ENCODE assay signal across 8 mouse cellular contexts in the genomic region with DNA sequence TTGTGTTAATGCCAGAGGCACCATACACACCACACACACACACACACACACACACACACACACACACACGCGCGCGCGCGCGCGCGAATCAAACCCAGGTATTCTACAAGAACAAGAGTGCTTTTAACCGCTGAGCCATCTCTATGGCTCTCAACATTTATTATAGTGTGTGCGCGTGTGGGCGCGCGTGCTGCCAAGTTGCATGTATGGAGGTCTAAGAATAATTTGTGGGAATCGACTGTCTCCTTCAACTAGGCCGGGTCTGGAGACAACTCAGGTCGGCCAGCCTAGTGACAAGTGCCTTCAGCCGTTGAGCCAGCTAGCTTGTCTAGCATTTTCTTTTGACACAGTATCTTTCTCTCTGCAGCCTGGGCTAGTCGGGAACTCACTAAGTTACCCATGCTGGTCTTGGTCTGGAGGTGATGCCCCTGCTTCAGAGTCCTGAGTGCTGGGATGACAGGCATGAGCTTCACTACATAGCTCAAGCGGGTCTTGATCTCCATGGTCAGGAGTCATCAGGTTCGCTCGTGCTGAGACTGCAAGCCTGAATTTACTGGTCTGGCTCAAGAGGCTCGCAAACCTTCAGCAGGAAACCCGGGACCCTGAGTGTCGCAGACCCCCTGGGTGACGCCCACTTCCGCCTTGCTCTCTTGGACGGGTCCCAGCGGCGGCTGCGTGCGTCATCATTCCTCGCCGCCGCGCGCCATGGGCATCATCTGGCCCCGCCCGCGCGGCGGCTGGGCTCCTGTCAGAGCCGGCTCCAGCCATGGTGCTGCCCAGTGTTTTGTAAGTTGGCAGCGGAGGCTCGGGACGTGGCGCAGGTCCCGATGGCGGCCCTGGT. TPM values are rescaled to one million over a fixed set of nuclear protein-coding genes. Genes with fewer than 3 reads are reported as not detected.
DNase-seq lines count a peak whose midpoint lies in the region; ATAC-seq and TF ChIP-seq lines count a peak whose summit lies in the region.

A gene (plus strand): TSS at position 709 of the 841 bp plus-strand sequence.

- H3K9me3 ChIP-seq in CH12.LX (replicated peaks; ENCODE audit: low read length) = no peaks in the 10 kb centered on the region
- no peaks in the 10 kb centered on the region for H3K9me3 ChIP-seq in forebrain, embryonic 11.5 days (ENCODE audit: control insufficient read depth, low read length)
- no peaks in the 10 kb centered on the region for H3K9me3 ChIP-seq in heart, embryonic 16.5 days (replicated peaks; ENCODE audit: control insufficient read depth, low read length)
- H3K9me3 ChIP-seq in liver, embryonic 15.5 days (replicated peaks) = no peaks in the 10 kb centered on the region
- no peaks in the 10 kb centered on the region for H3K9me3 ChIP-seq in neural tube, embryonic 12.5 days

- TF ChIP-seq CTCF in CH12.LX (conservative IDR thresholded peaks at IDR 0.05 in 1 of 2, IDR thresholded peaks at IDR 0.05 in 1 of 2; ENCODE audit: low read depth in 2 of 2, low read length in 2 of 2) = no peak

- in situ Hi-C loops in CH12.LX (cut with MboI; ENCODE audit: low pct_ligation_motif_present, low pct_unique_long_range_greater_than_20kb, low sequenced_read_pairs) = no loop called here

- no peak for TF ChIP-seq EP300 in CH12.LX (IDR thresholded peaks at IDR 0.05; ENCODE audit: low read length)

- dilution Hi-C loops in CH12.LX (cut with MboI; ENCODE audit: extremely low pct_ligation_motif_present, extremely low pct_unique_long_range_greater_than_20kb, low sequenced_read_pairs) = no loop called here

- H3K27me3 ChIP-seq in CH12.LX (replicated peaks) = no peaks in the 10 kb centered on the region
- no peaks in the 10 kb centered on the region for H3K27me3 ChIP-seq in forebrain, embryonic 11.5 days (ENCODE audit: control insufficient read depth, insufficient read depth, low read length)
- H3K27me3 ChIP-seq in heart, embryonic 16.5 days (ENCODE audit: control insufficient read depth, insufficient read depth, low read length) = no peaks in the 10 kb centered on the region
- H3K27me3 ChIP-seq in liver, embryonic 15.5 days = no peaks in the 10 kb centered on the region
- H3K27me3 ChIP-seq in neural tube, embryonic 12.5 days (replicated peaks) = no peaks in the 10 kb centered on the region

- peak within 1 kb of the TSS; percentile 83 for H3K9ac ChIP-seq in CH12.LX (ENCODE audit: insufficient read depth, low read depth)
- H3K9ac ChIP-seq in forebrain, embryonic 11.5 days (ENCODE audit: low read length) = peak within 1 kb of the TSS; percentile 83
- peak within 1 kb of the TSS; percentile 91 for H3K9ac ChIP-seq in heart, embryonic 16.5 days (ENCODE audit: low read length)
- H3K9ac ChIP-seq in liver, embryonic 15.5 days = peak within 1 kb of the TSS; percentile 99
- peak within 1 kb of the TSS; percentile 93 for H3K9ac ChIP-seq in neural tube, embryonic 12.5 days

- peak within 1 kb of the TSS; percentile 74 for H3K4me2 ChIP-seq in CH12.LX (ENCODE audit: insufficient read depth, low read depth, poor library complexity, severe bottlenecking)
- H3K4me2 ChIP-seq in forebrain, embryonic 11.5 days (ENCODE audit: low read depth, low read length, severe bottlenecking) = peak within 1 kb of the TSS; percentile 87
- peak within 1 kb of the TSS; percentile 96 for H3K4me2 ChIP-seq in heart, embryonic 16.5 days (ENCODE audit: low read depth, low read length)
- H3K4me2 ChIP-seq in liver, embryonic 15.5 days = peak within 1 kb of the TSS; percentile 93
- peak within 1 kb of the TSS; percentile 74 for H3K4me2 ChIP-seq in neural tube, embryonic 12.5 days (replicated peaks)

- peaks cover 0 to 5% of the 10 kb centered on the region in 2 experiments for H3K36me3 ChIP-seq in CH12.LX (replicated peaks in 1 of 2; ENCODE audit: control insufficient read depth in 1 of 2, insufficient read depth in 1 of 2, low read length in 1 of 2)
- no peaks in the 10 kb centered on the region for H3K36me3 ChIP-seq in forebrain, embryonic 11.5 days (ENCODE audit: control insufficient read depth, insufficient read depth, low read length)
- no peaks in the 10 kb centered on the region for H3K36me3 ChIP-seq in heart, embryonic 16.5 days (ENCODE audit: control insufficient read depth, insufficient read depth)
- no peaks in the 10 kb centered on the region for H3K36me3 ChIP-seq in liver, embryonic 15.5 days (replicated peaks)
- H3K36me3 ChIP-seq in neural tube, embryonic 12.5 days = no peaks in the 10 kb centered on the region

- H3K4me1 ChIP-seq in CH12.LX (ENCODE audit: control insufficient read depth in 1 of 2, insufficient read depth in 2 of 2) = peaks cover 0 to 18% of the 10 kb centered on the region in 2 experiments; a peak in 2 of 4 replicates
- peaks cover 3% of the 10 kb centered on the region; the same call in 1 of the 2 replicates for H3K4me1 ChIP-seq in forebrain, embryonic 11.5 days (replicated peaks; ENCODE audit: control insufficient read depth, insufficient read depth, low read length)
- H3K4me1 ChIP-seq in heart, embryonic 16.5 days (ENCODE audit: control insufficient read depth, insufficient read depth, low read length) = peaks cover 11% of the 10 kb centered on the region
- peaks cover 33% of the 10 kb centered on the region for H3K4me1 ChIP-seq in liver, embryonic 15.5 days (replicated peaks)
- H3K4me1 ChIP-seq in neural tube, embryonic 12.5 days = peaks cover 12% of the 10 kb centered on the region; the same call in 1 of the 2 replicates

- peak; percentile 97 for ATAC-seq in forebrain, embryonic 11.5 days (replicated peaks; ENCODE audit: low FRiP score)
- ATAC-seq in heart, embryonic 16.5 days (replicated peaks; ENCODE audit: extremely low read depth, insufficient read depth, low FRiP score) = peak; percentile 96
- ATAC-seq in liver, embryonic 15.5 days (ENCODE audit: insufficient read depth) = peak; percentile 97
- peak; percentile 95 for ATAC-seq in neural tube, embryonic 12.5 days (ENCODE audit: low FRiP score, low read depth)

- H3K79me2 ChIP-seq in CH12.LX (replicated peaks; ENCODE audit: control insufficient read depth, extremely low read depth, insufficient read depth, poor library complexity, severe bottlenecking) = no peaks in the 10 kb centered on the region; the same call in 1 of the 2 replicates

- peak within 1 kb of the TSS; percentile 91 to 99 (median 95) for H3K4me3 ChIP-seq in CH12.LX (replicated peaks in 1 of 3; ENCODE audit: low read depth in 2 of 3, low read length in 2 of 3, poor library complexity in 1 of 3)
- peak within 1 kb of the TSS; percentile 99 for H3K4me3 ChIP-seq in forebrain, embryonic 11.5 days (ENCODE audit: low read depth, low read length)
- peak within 1 kb of the TSS; percentile 85 for H3K4me3 ChIP-seq in heart, embryonic 16.5 days (ENCODE audit: low read length)
- peak within 1 kb of the TSS; percentile 99 for H3K4me3 ChIP-seq in liver, embryonic 15.5 days (replicated peaks)
- H3K4me3 ChIP-seq in neural tube, embryonic 12.5 days = peak within 1 kb of the TSS; percentile 98

- TF ChIP-seq RAD21 in CH12.LX (IDR thresholded peaks at IDR 0.05; ENCODE audit: low read depth, low read length) = no peak

- TF ChIP-seq POLR2A in CH12.LX (IDR thresholded peaks at IDR 0.05; ENCODE audit: low read depth, low read length) = peak; percentile 78

- H3K27ac ChIP-seq in CH12.LX (ENCODE audit: insufficient read depth, low read depth) = peak within 1 kb of the TSS; percentile 5; the same call in 1 of the 2 replicates
- H3K27ac ChIP-seq in forebrain, embryonic 11.5 days (ENCODE audit: low read depth, low read length) = peak within 1 kb of the TSS; percentile 18; the same call in 1 of the 2 replicates
- peak within 1 kb of the TSS; percentile 83 for H3K27ac ChIP-seq in heart, embryonic 16.5 days (ENCODE audit: low read length)
- peak within 1 kb of the TSS; percentile 88 for H3K27ac ChIP-seq in liver, embryonic 15.5 days (replicated peaks)
- H3K27ac ChIP-seq in neural tube, embryonic 12.5 days = peak within 1 kb of the TSS; percentile 72

- DNase-seq in CH12.LX (ENCODE audit: extremely low read depth) = peak; percentile 85
- DNase-seq in c-Kit-positive CD71-positive TER-119-negative erythroid progenitor cells, embryonic 14.5 days (ENCODE audit: low read depth) = peak; percentile 78
- peak; percentile 96 for DNase-seq in forebrain, embryonic 11.5 days (ENCODE audit: low spot score)
- DNase-seq in kidney, postnatal 36 days = peak; percentile 90 to 94
- DNase-seq in telencephalon, adult 2 months (ENCODE audit: low read depth, low spot score) = peak; percentile 67

- WGBS in forebrain, embryonic 11.5 days = 7% methylated on average over 47 of the region's 50 CpGs
- 4% methylated on average over 50 of the region's 50 CpGs for WGBS in heart, embryonic 16.5 days
- 6% methylated on average over 50 of the region's 50 CpGs for WGBS in liver, embryonic 15.5 days (ENCODE audit: insufficient replicate concordance)
- WGBS in neural tube, embryonic 12.5 days = 8% methylated on average over 50 of the region's 50 CpGs

TF ChIP-seq in CH12.LX, 34 proteins besides CTCF, POLR2A, EP300 and RAD21 (continues in another document):
- TF ChIP-seq TCF12 (IDR thresholded peaks at IDR 0.05; ENCODE audit: low read depth, low read length) (peak; percentile 80), MYC (IDR thresholded peaks at IDR 0.05; ENCODE audit: low read depth, low read length) (no peak), MXI1 (IDR thresholded peaks at IDR 0.05; ENCODE audit: low read depth, low read length) (peak; percentile 87), MAZ (IDR thresholded peaks at IDR 0.05; ENCODE audit: low read depth, low read length) (peak; percentile 60; the same call in 1 of the 2 replicates), TBP (conservative IDR thresholded peaks at IDR 0.05; ENCODE audit: low read depth, low read length) (peak; percentile 70), UBTF (IDR thresholded peaks at IDR 0.05; ENCODE audit: low read depth, low read length) (no peak), USF1 (IDR thresholded peaks at IDR 0.05; ENCODE audit: low read depth, low read length) (no peak), ELF1 (IDR thresholded peaks at IDR 0.05; ENCODE audit: low read depth, low read length) (peak; percentile 98), USF2 (conservative IDR thresholded peaks at IDR 0.05; ENCODE audit: low read depth, low read length) (no peak), ETS1 (conservative IDR thresholded peaks at IDR 0.05; ENCODE audit: low read depth, low read length) (peak; percentile 17; the same call in 1 of the 2 replicates), ZMIZ1 (IDR thresholded peaks at IDR 0.05; ENCODE audit: low read depth, low read length) (peak; percentile 56; the same call in 1 of the 2 replicates), MAFK (IDR thresholded peaks at IDR 0.05; ENCODE audit: insufficient replicate concordance, low read length) (0 out of 2 replicates have a peak, but pooled peaks have one; percentile 16)

RNA-seq across cellular contexts. Expression of the gene that starts here (rescaled TPM):
- total RNA-seq in CH12.LX (2012; rRNA removed) = 9.8 and 12.0 TPM in 2 replicates
- 27.0 TPM in 2 replicates for total RNA-seq in CH12.LX (2014; rRNA removed)
- 12.1 and 16.8 TPM in 2 replicates for polyA plus RNA-seq in CH12.LX (2012; ENCODE audit: insufficient read length, low read depth)
- 12.6 TPM in 2 replicates for polyA plus RNA-seq in forebrain, embryonic 11.5 days (2014; fragmentation: Nextera tagmentation; extraction: Ambion mirVana)
- 13.8 and 14.0 TPM in 2 replicates for polyA plus RNA-seq in heart, embryonic 16.5 days (2015; fragmentation: Nextera tagmentation; extraction: Ambion mirVana)
- 7.8 and 8.1 TPM in 2 replicates for polyA plus RNA-seq in liver, embryonic 15.5 days (2015; fragmentation: Nextera tagmentation; extraction: Ambion mirVana)
- polyA plus RNA-seq in neural tube, embryonic 12.5 days (2016; fragmentation: Nextera tagmentation; extraction: Ambion mirVana) = 14.5 and 14.6 TPM in 2 replicates

Comparison
In these comparisons a context has a peak if more than half of its experiments do, and no peak if none do; other contexts are left out.
1. Peak in every context shown above with its lines: DNase-seq, ATAC-seq, H3K4me3 ChIP-seq and H3K27ac ChIP-seq.
2. H3K27ac ChIP-seq: peak in every context shown above with its lines; median percentile 88 in liver, embryonic 15.5 days; 83 in heart, embryonic 16.5 days; 72 in neural tube, embryonic 12.5 days; 18 in forebrain, embryonic 11.5 days; 5 in CH12.LX.